Mouse (Mus musculus) lung, embryonic 14.5 days (tissue): ENCODE results near the gene Fam167b. TPM values are rescaled to one million over a fixed set of nuclear protein-coding genes. Genes with fewer than 3 reads are reported as not detected.

Experiments used
- ATAC-seq: fragments of 200-750 bp; cut with Nextera tagmentation; 2 replicates; pipeline ENCODE4 v1.8.0; 2017; ENCODE audit warnings: mild to moderate bottlenecking, moderate TSS enrichment, moderate library complexity; ENCODE audit not compliant: insufficient read depth
- DNase-seq: peaks from one replicate; pipeline ENCODE4 v3.0.0-alpha.2; 2015
- H3K27ac ChIP-seq: fragments of 300-500 bp; sonication (generic); 2 replicates; pipeline ENCODE4 v1.5.1; 2014; ENCODE audit warnings: low read depth, mild to moderate bottlenecking, moderate library complexity
- H3K27me3 ChIP-seq: fragments of 300-500 bp; sonication (generic); 2 replicates; pipeline ENCODE4 v1.6.1; 2014; ENCODE audit warnings: low read length, control low read depth; ENCODE audit not compliant: insufficient read depth
- H3K36me3 ChIP-seq: fragments of 300-500 bp; sonication (generic); 2 replicates; pipeline ENCODE4 v1.6.1; 2014; ENCODE audit warnings: control low read depth; ENCODE audit not compliant: insufficient read depth
- H3K4me1 ChIP-seq: fragments of 300-500 bp; sonication (generic); 2 replicates; pipeline ENCODE4 v1.6.1; 2014; ENCODE audit warnings: antibody characterized with exemption, control low read depth; ENCODE audit not compliant: insufficient read depth
- H3K4me2 ChIP-seq: fragments of 300-500 bp; sonication (generic); 2 replicates; pipeline ENCODE4 v1.6.1; 2014; ENCODE audit warnings: mild to moderate bottlenecking
- H3K4me3 ChIP-seq: fragments of 300-500 bp; sonication (generic); 2 replicates; pipeline ENCODE4 v1.5.1; 2014; ENCODE audit warnings: low read depth, low read length
- H3K9ac ChIP-seq: fragments of 300-500 bp; sonication (generic); 2 replicates; pipeline ENCODE4 v1.6.1; 2014
- H3K9me3 ChIP-seq: fragments of 300-500 bp; sonication (generic); 2 replicates; pipeline ENCODE4 v1.6.1; 2016; ENCODE audit warnings: low read depth, low read length, control low read depth
- CTCF ChIP-seq: IDR thresholded peaks from 2 replicates; pipeline ENCODE4 v1.5.1; 2016; ENCODE audit warnings: antibody characterized with exemption, low read depth
- WGBS: fragments of 180-500 bp; shearing (Covaris S2); extraction: QIAGEN DNeasy Blood & Tissue Kit; methylation state at CpG from one replicate; pipeline ENCODE4 v1.1.7; 2014; 5-methylcytosine and 5-hydroxymethylcytosine counted together
- polyA plus RNA-seq: library from polyadenylated mRNA; unstranded; fragments of >200 nt; fragmentation: Nextera tagmentation; extraction: Ambion mirVana; gene quantifications from 2 replicates; pipeline ENCODE4 v1.2.1, GENCODE M21; 2014

The Fam167b gene
- polyA plus RNA-seq, 1 experiment from 2014 or later: 2.2 TPM

DNA sequence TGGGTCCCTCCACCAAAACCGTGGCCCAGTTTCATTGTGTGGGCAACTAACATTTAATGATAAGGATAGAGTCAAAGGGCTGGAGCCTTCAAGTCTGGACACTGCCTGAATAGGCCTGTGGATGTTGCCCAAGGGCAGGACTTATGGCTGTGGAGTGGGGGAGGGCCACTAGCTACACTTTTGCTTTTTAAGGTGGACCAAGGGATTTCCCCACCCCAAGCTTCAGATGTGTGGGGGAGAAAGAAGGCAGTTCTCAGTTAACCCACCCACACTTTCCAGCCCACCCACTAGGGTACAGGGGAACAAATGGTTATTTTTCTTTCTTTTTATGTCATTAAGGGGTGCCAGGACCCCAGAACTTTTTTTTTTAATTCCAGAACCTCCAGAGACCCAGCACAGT is 6.0 kb upstream of the Fam167b start:
- no peak for DNase-seq
- Histone ChIP-seq H3K36me3 (no peaks in the 10 kb centered on the region), H3K9me3 (no peaks in the 10 kb centered on the region), H3K4me1 (no peaks in the 10 kb centered on the region), H3K4me2 (peak overlapping the region; percentile 85), H3K27me3 (no peaks in the 10 kb centered on the region), H3K4me3 (peak overlapping the region; percentile 44), H3K9ac (peak overlapping the region; percentile 58), H3K27ac (peak overlapping the region; percentile 65)
- TF ChIP-seq CTCF: no peak
- no peak for ATAC-seq
- WGBS: 52% methylated on average over 1 of the region's 1 CpGs

DNA sequence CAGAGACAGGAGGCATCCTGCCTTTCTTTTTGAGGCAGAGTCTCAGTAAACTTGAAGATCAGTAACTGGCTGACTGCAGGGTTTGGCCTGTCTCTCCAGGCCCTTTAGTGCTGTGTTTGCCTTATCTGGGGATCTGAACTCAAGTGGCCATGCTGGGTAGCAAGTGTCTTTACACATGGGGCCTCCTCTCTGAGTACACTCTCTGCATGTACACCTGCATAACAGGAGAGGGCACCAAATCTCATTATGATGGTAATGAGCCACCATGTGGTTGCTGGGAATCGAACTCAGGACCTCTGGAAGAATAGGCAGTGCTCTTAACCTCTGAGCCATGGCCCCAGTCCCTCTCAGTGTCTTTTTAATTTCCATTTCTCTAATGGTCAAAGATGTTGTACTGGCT is 3.9 kb upstream of the Fam167b start:
- Histone ChIP-seq H3K27me3 (no peaks in the 10 kb centered on the region), H3K9ac (no peak overlapping the region), H3K4me2 (no peak overlapping the region), H3K4me3 (no peak overlapping the region), H3K4me1 (no peaks in the 10 kb centered on the region), H3K9me3 (no peaks in the 10 kb centered on the region), H3K27ac (no peak overlapping the region), H3K36me3 (no peaks in the 10 kb centered on the region)
- TF ChIP-seq CTCF: no peak
- 76% methylated on average over 1 of the region's 1 CpGs for WGBS
- ATAC-seq (no peak), DNase-seq (no peak)

GRCm38 (mm10) chr4:129580347-129580746 is 2.0 kb upstream of the Fam167b start:
- Histone ChIP-seq H3K4me2 (no peak overlapping the region), H3K9ac (no peak overlapping the region), H3K9me3 (no peaks in the 10 kb centered on the region), H3K27ac (no peak overlapping the region), H3K36me3 (no peaks in the 10 kb centered on the region), H3K27me3 (no peaks in the 10 kb centered on the region), H3K4me1 (no peaks in the 10 kb centered on the region), H3K4me3 (no peak overlapping the region)
- WGBS: 57% methylated on average over 7 of the region's 7 CpGs
- TF ChIP-seq CTCF: no peak
- DNase-seq: no peak
- ATAC-seq: no peak

DNA sequence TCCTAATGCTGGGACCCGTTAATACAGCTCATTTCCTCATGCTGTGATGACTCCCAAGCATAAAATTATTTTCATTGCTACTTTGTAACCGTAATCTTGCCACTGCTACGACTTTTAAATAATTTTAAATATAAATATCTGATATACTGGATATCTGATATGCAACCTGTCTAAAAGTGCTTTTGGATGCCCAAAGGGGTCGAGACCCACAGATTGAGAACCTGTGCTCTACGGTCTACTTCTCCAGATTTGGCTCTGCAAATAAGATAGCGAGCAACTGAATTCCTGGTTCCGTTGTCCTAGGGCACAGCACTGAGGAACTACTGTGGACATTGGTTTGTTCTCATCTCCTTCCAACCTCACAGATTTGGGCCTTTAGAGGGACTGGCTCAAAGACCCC is 661 bp downstream of the Fam167b start:
- no peak for DNase-seq
- no peak for TF ChIP-seq CTCF
- 74% methylated on average over 7 of the region's 7 CpGs for WGBS
- H3K36me3 ChIP-seq: no peaks in the 10 kb centered on the region
- ATAC-seq: no peak
- H3K27ac ChIP-seq: no peak overlapping the region
- H3K9me3 ChIP-seq: no peaks in the 10 kb centered on the region
- no peak overlapping the region for H3K4me2 ChIP-seq
- H3K4me3 ChIP-seq: no peak overlapping the region
- no peak overlapping the region for H3K9ac ChIP-seq
- H3K27me3 ChIP-seq: no peaks in the 10 kb centered on the region
- no peaks in the 10 kb centered on the region for H3K4me1 ChIP-seq

GRCm38 (mm10) chr4:129576863-129577491 is 1.4 kb downstream of the Fam167b start:
- Histone ChIP-seq H3K9ac (no peak overlapping the region), H3K4me3 (no peak overlapping the region), H3K4me2 (0 out of 2 replicates have a peak overlapping the region, but pooled peaks have one; percentile 0), H3K4me1 (no peaks in the 10 kb centered on the region), H3K27me3 (no peaks in the 10 kb centered on the region), H3K27ac (no peak overlapping the region), H3K9me3 (no peaks in the 10 kb centered on the region), H3K36me3 (no peaks in the 10 kb centered on the region)
- DNase-seq: peak; percentile 87
- peak; percentile 66 for TF ChIP-seq CTCF
- 36% methylated on average over 21 of the region's 21 CpGs for WGBS
- ATAC-seq: no peak

DNA sequence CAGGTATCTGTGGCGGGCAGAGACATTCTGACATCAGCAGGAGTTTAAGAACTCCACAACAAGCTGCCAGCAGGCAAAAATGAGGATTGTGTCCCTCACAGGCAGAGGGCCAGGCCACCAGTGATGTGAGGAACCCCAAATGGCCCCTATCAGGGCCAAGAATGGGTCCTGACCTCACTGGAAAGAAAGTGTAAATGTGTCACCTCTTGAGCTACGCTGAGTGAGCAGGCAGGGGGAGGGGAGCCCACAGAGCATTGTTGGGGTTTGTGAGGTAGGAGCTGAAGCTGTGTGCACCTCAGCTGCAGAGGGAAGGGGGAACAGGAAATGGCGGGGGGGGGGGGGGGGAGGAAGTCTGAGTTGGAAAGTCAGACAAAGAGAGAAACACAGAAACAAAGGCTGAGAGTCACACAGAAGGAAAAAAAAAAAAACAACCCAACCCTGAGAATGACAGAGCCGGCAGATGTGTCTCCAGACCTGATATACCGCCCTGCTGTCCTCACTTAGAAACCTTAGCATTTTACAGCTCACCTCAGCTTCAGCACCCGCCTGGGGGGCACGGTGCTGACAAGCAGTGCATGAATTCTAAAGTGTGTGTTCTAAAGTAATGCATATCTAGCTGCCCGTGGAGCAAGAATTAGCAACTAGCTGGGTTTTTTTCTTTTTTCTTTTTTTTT is 3.0 kb downstream of the Fam167b start:
- H3K27ac ChIP-seq: peak overlapping the region; percentile 42; the same call in 1 of the 2 replicates
- no peak overlapping the region for H3K4me2 ChIP-seq
- WGBS: 36% methylated on average over 7 of the region's 8 CpGs
- H3K4me1 ChIP-seq: no peaks in the 10 kb centered on the region
- no peaks in the 10 kb centered on the region for H3K27me3 ChIP-seq
- H3K4me3 ChIP-seq: no peak overlapping the region
- no peaks in the 10 kb centered on the region for H3K9me3 ChIP-seq
- no peak for ATAC-seq
- no peaks in the 10 kb centered on the region for H3K36me3 ChIP-seq
- no peak for TF ChIP-seq CTCF
- no peak overlapping the region for H3K9ac ChIP-seq
- DNase-seq: peak; percentile 38

GRCm38 (mm10) chr4:129573430-129573829 is 4.9 kb downstream of the Fam167b start, which contains the start of gene Lck:
Lck (minus strand) TSS chr4:129573641.
- TF ChIP-seq CTCF: no peak
- ATAC-seq (no peak), DNase-seq (no peak)
- no peaks in the 10 kb centered on the region for H3K9me3 ChIP-seq
- H3K4me2 ChIP-seq: no peak within 1 kb of the TSS
- no peaks in the 10 kb centered on the region for H3K27me3 ChIP-seq
- H3K27ac ChIP-seq: peak within 1 kb of the TSS; percentile 26; the same call in 1 of the 2 replicates
- no peaks in the 10 kb centered on the region for H3K4me1 ChIP-seq
- 80% methylated on average over 8 of the region's 8 CpGs for WGBS
- H3K9ac ChIP-seq: no peak within 1 kb of the TSS
- H3K36me3 ChIP-seq: no peaks in the 10 kb centered on the region
- no peak within 1 kb of the TSS for H3K4me3 ChIP-seq
